Mouse (Mus musculus) lung, embryonic 15.5 days (tissue): ENCODE data around the gene Dyrk1a. TPM values are rescaled to one million over a fixed set of nuclear protein-coding genes. Genes with fewer than 3 reads are reported as not detected.

ENCODE experiments used
- ATAC-seq: fragments of 200-750 bp; cut with Nextera tagmentation; 2 replicates; pipeline ENCODE4 v1.8.0; 2017; ENCODE audit warnings: moderate number of reproducible peaks, borderline replicate concordance; ENCODE audit not compliant: low FRiP score, low TSS enrichment; ENCODE audit errors: extremely low read depth
- H3K27ac ChIP-seq: fragments of 300-500 bp; sonication (generic); 2 replicates; pipeline ENCODE4 v1.5.1; 2015; ENCODE audit warnings: moderate library complexity, mild to moderate bottlenecking, inconsistent platforms
- H3K27me3 ChIP-seq: fragments of 300-500 bp; sonication (generic); 2 replicates; pipeline ENCODE4 v1.6.1; 2015; ENCODE audit warnings: inconsistent platforms
- H3K36me3 ChIP-seq: fragments of 300-500 bp; sonication (generic); 2 replicates; pipeline ENCODE4 v1.6.1; 2015; ENCODE audit warnings: inconsistent platforms
- H3K4me1 ChIP-seq: fragments of 300-500 bp; sonication (generic); 2 replicates; pipeline ENCODE4 v1.6.1; 2015; ENCODE audit warnings: inconsistent platforms
- H3K4me2 ChIP-seq: fragments of 300-500 bp; sonication (generic); 2 replicates; pipeline ENCODE4 v1.6.1; 2015; ENCODE audit warnings: inconsistent platforms, mild to moderate bottlenecking, moderate library complexity
- H3K4me3 ChIP-seq: fragments of 300-500 bp; sonication (generic); 2 replicates; pipeline ENCODE4 v1.5.1; 2015; ENCODE audit warnings: mild to moderate bottlenecking, inconsistent platforms
- H3K9ac ChIP-seq: fragments of 300-500 bp; sonication (generic); 2 replicates; pipeline ENCODE4 v1.6.1; 2015; ENCODE audit warnings: inconsistent platforms
- H3K9me3 ChIP-seq: fragments of 300-500 bp; sonication (generic); 2 replicates; pipeline ENCODE4 v1.6.1; 2016; ENCODE audit warnings: inconsistent platforms
- WGBS: fragments of 180-500 bp; shearing (Covaris S2); methylation state at CpG from one replicate; pipeline ENCODE4 v1.1.7; 2015; 5-methylcytosine and 5-hydroxymethylcytosine counted together
- polyA plus RNA-seq: library from polyadenylated mRNA; unstranded; fragments of >200 nt; fragmentation: Nextera tagmentation; extraction: Ambion mirVana; gene quantifications from 2 replicates; pipeline ENCODE4 v1.2.1, GENCODE M21; 2015

Gene Dyrk1a
- polyA plus RNA-seq, 1 experiment from 2014 or later, result 8.0 TPM

GRCm38 (mm10) chr16:94649861-94650260 lies 80.1 kb downstream of the Dyrk1a start:
- no peak for ATAC-seq

GRCm38 (mm10) chr16:94652091-94652713 lies 82.4 kb downstream of the Dyrk1a start:
- Histone ChIP-seq H3K4me2 (no peak overlapping the region), H3K36me3 (no peaks in the 10 kb centered on the region), H3K9me3 (no peaks in the 10 kb centered on the region), H3K9ac (no peak overlapping the region), H3K4me3 (no peak overlapping the region), H3K4me1 (peaks cover 17% of the 10 kb centered on the region), H3K27ac (no peak overlapping the region), H3K27me3 (no peaks in the 10 kb centered on the region)
- 50% methylated on average over 4 of the region's 4 CpGs for WGBS
- no peak for ATAC-seq

More at GRCm38 (mm10) chr16:94649861-94650260, 80.1 kb downstream of the Dyrk1a start:
- Histone ChIP-seq H3K36me3 (no peaks in the 10 kb centered on the region), H3K27me3 (no peaks in the 10 kb centered on the region), H3K27ac (no peak overlapping the region), H3K9me3 (no peaks in the 10 kb centered on the region), H3K9ac (no peak overlapping the region), H3K4me1 (peaks cover 20% of the 10 kb centered on the region), H3K4me2 (no peak overlapping the region), H3K4me3 (no peak overlapping the region)
- WGBS, result 65% methylated on average over 3 of the region's 3 CpGs

GRCm38 (mm10) chr16:94655083-94655482 lies 85.3 kb downstream of the Dyrk1a start:
- 0 out of 2 replicates have a peak, but pooled peaks cover 1% of the 10 kb centered on the region for H3K36me3 ChIP-seq
- H3K27me3 ChIP-seq, result no peaks in the 10 kb centered on the region
- ATAC-seq, result no peak
- no peak overlapping the region for H3K4me3 ChIP-seq
- H3K4me2 ChIP-seq, result no peak overlapping the region
- H3K4me1 ChIP-seq, result peaks cover 11% of the 10 kb centered on the region
- 76% methylated on average over 6 of the region's 6 CpGs for WGBS
- no peaks in the 10 kb centered on the region for H3K9me3 ChIP-seq
- no peak overlapping the region for H3K27ac ChIP-seq
- no peak overlapping the region for H3K9ac ChIP-seq

DNA sequence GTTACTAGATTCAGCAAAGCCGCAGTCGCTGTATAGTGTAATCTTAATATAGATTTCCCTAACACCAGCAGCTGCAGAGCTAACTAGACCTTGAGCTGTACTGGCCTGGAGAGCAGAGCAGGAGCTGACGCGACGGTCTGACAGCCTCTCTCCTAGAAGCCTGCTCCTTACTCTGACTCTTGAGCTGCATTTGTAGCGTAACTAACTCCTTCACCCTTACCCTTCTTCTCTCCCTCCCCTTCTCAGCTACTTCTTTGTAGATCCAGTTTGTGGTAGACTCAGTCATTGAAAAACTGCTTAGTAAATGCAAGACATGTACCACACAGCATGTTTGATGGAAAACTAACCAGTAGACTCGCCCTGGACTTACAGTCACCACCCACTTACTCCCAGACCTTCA lies 87.1 kb downstream of the Dyrk1a start:
- Histone ChIP-seq H3K4me3 (no peak overlapping the region), H3K9me3 (no peaks in the 10 kb centered on the region), H3K4me2 (no peak overlapping the region), H3K9ac (no peak overlapping the region), H3K36me3 (0 out of 2 replicates have a peak, but pooled peaks cover 7% of the 10 kb centered on the region), H3K27me3 (no peaks in the 10 kb centered on the region), H3K4me1 (peaks cover 6% of the 10 kb centered on the region), H3K27ac (no peak overlapping the region)
- ATAC-seq, result no peak
- 73% methylated on average over 7 of the region's 7 CpGs for WGBS

- no peak overlapping the region for H3K4me3 ChIP-seq
- H3K27ac ChIP-seq, result no peak overlapping the region
- no peak overlapping the region for H3K4me2 ChIP-seq
- ATAC-seq, result no peak
- no peaks in the 10 kb centered on the region for H3K9me3 ChIP-seq
- H3K36me3 ChIP-seq, result 0 out of 2 replicates have a peak, but pooled peaks cover 9% of the 10 kb centered on the region
- H3K4me1 ChIP-seq, result no peaks in the 10 kb centered on the region
- WGBS, result 91% methylated on average over 7 of the region's 7 CpGs
- no peaks in the 10 kb centered on the region for H3K27me3 ChIP-seq
- H3K9ac ChIP-seq, result no peak overlapping the region
Measured at GRCm38 (mm10) chr16:94659394-94659793, 89.6 kb downstream of the Dyrk1a start.

- 86% methylated on average over 8 of the region's 8 CpGs for WGBS
- no peak overlapping the region for H3K9ac ChIP-seq
- H3K4me3 ChIP-seq, result no peak overlapping the region
- 0 out of 2 replicates have a peak, but pooled peaks cover 9% of the 10 kb centered on the region for H3K36me3 ChIP-seq
- no peaks in the 10 kb centered on the region for H3K4me1 ChIP-seq
- no peak overlapping the region for H3K27ac ChIP-seq
- no peak for ATAC-seq
- H3K27me3 ChIP-seq, result no peaks in the 10 kb centered on the region
- no peaks in the 10 kb centered on the region for H3K9me3 ChIP-seq
- H3K4me2 ChIP-seq, result no peak overlapping the region
Measured at GRCm38 (mm10) chr16:94660221-94660620, 90.4 kb downstream of the Dyrk1a start.

- Histone ChIP-seq H3K9me3 (no peaks in the 10 kb centered on the region), H3K4me3 (no peak overlapping the region), H3K36me3 (peaks cover 60% of the 10 kb centered on the region), H3K9ac (no peak overlapping the region), H3K27me3 (no peaks in the 10 kb centered on the region), H3K4me2 (no peak overlapping the region), H3K27ac (no peak overlapping the region), H3K4me1 (no peaks in the 10 kb centered on the region)
- WGBS, result 89% methylated on average over 4 of the region's 4 CpGs
- ATAC-seq, result no peak
Measured at GRCm38 (mm10) chr16:94667557-94667956, 97.7 kb downstream of the Dyrk1a start.

DNA sequence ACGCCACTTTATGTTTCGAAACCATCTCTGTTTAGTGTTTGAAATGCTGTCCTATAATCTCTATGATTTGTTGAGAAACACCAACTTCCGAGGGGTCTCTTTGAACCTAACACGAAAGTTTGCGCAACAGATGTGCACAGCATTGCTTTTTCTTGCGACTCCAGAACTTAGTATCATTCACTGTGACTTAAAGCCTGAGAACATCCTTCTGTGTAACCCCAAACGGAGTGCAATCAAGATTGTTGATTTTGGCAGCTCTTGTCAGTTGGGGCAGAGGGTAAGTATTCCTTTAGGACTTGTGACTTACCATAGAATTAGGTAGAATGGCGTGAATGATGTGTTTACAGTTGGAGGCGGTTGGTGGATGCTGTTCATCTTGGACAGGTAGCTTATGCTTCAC lies 101.5 kb downstream of the Dyrk1a start:
- Histone ChIP-seq H3K4me1 (no peaks in the 10 kb centered on the region), H3K4me2 (no peak overlapping the region), H3K27me3 (no peaks in the 10 kb centered on the region), H3K27ac (no peak overlapping the region), H3K36me3 (peaks cover 63% of the 10 kb centered on the region), H3K4me3 (no peak overlapping the region), H3K9me3 (no peaks in the 10 kb centered on the region), H3K9ac (no peak overlapping the region)
- WGBS, result 76% methylated on average over 9 of the region's 9 CpGs
- ATAC-seq, result no peak

GRCm38 (mm10) chr16:94680924-94681323 lies 111.1 kb downstream of the Dyrk1a start:
- H3K4me1 ChIP-seq, result no peaks in the 10 kb centered on the region; the same call in 1 of the 2 replicates
- no peak overlapping the region for H3K27ac ChIP-seq
- peaks cover 43% of the 10 kb centered on the region for H3K36me3 ChIP-seq
- H3K27me3 ChIP-seq, result no peaks in the 10 kb centered on the region
- no peak overlapping the region for H3K9ac ChIP-seq
- no peak for ATAC-seq
- no peak overlapping the region for H3K4me2 ChIP-seq
- no peaks in the 10 kb centered on the region for H3K9me3 ChIP-seq
- 64% methylated on average over 4 of the region's 4 CpGs for WGBS
- no peak overlapping the region for H3K4me3 ChIP-seq

- 89% methylated on average over 4 of the region's 4 CpGs for WGBS
- no peak overlapping the region for H3K4me2 ChIP-seq
Measured at GRCm38 (mm10) chr16:94681760-94682159, 112.0 kb downstream of the Dyrk1a start.

DNA sequence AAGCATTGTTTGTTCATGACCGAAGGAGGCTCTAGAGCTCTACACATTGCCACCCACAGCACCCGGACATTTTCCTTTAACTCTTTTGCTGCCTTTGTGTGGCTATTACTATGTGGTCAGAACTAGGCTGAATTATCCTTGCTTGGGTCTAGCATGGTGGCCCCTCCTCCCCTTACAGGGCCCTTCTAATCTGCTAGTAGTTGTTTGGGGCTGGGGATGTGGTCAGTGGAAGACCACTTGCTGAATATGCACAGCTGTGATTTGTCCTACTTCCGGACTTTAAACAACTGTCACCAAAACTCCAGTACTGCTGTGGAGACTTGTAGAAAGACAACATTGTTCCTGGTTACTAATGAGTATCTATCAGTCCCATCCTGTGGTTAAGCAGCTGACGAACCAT lies 114.2 kb downstream of the Dyrk1a start:
- WGBS, result 43% methylated on average over 4 of the region's 4 CpGs
- Histone ChIP-seq H3K27me3 (no peaks in the 10 kb centered on the region), H3K9ac (no peak overlapping the region), H3K4me3 (no peak overlapping the region), H3K4me1 (no peaks in the 10 kb centered on the region; the same call in 1 of the 2 replicates), H3K9me3 (no peaks in the 10 kb centered on the region), H3K27ac (no peak overlapping the region), H3K36me3 (peaks cover 55% of the 10 kb centered on the region), H3K4me2 (no peak overlapping the region)
- ATAC-seq, result no peak

More at GRCm38 (mm10) chr16:94681760-94682159, 112.0 kb downstream of the Dyrk1a start:
- no peak overlapping the region for H3K9ac ChIP-seq
- no peak overlapping the region for H3K4me3 ChIP-seq
- no peaks in the 10 kb centered on the region; the same call in 1 of the 2 replicates for H3K4me1 ChIP-seq
- no peak for ATAC-seq
- H3K27ac ChIP-seq, result no peak overlapping the region
- H3K36me3 ChIP-seq, result peaks cover 51% of the 10 kb centered on the region
- no peaks in the 10 kb centered on the region for H3K9me3 ChIP-seq
- no peaks in the 10 kb centered on the region for H3K27me3 ChIP-seq

- Histone ChIP-seq H3K27me3 (no peaks in the 10 kb centered on the region), H3K9me3 (no peaks in the 10 kb centered on the region), H3K9ac (no peak overlapping the region), H3K36me3 (peaks cover 49% of the 10 kb centered on the region), H3K4me3 (no peak overlapping the region), H3K27ac (no peak overlapping the region), H3K4me1 (no peaks in the 10 kb centered on the region), H3K4me2 (no peak overlapping the region)
- no peak for ATAC-seq
- 75% methylated on average over 4 of the region's 4 CpGs for WGBS
Measured at GRCm38 (mm10) chr16:94693687-94694305, 124.0 kb downstream of the Dyrk1a start.
